Mouse (Mus musculus): ENCODE results near the gene Ap1ar.
A peak's percentile ranks its signal among the peaks of the same experiment; 100 is the strongest.

The Ap1ar gene

GRCm38 (mm10) chr3:127837154-127837865, at the start of gene Ap1ar:
Gene Ap1ar (minus strand): TSS chr3:127837523.
- peak; percentile 90 for DNase-seq (ENCODE audit: low spot score)

- no peak for DNase-seq (ENCODE audit: low spot score)
These were observed 44.4 kb upstream of the Ap1ar start for GRCm38 (mm10) chr3:127881684-127882083.

GRCm38 (mm10) chr3:127879968-127880367, 42.6 kb upstream of the Ap1ar start:
- no peak for DNase-seq (ENCODE audit: low spot score)

- DNase-seq (ENCODE audit: low spot score) = no peak
These were observed 38.2 kb upstream of the Ap1ar start for GRCm38 (mm10) chr3:127875509-127875908.

- no peak for DNase-seq (ENCODE audit: low spot score)
These were observed 37.7 kb upstream of the Ap1ar start for GRCm38 (mm10) chr3:127875059-127875458.

GRCm38 (mm10) chr3:127874254-127874883, 37.0 kb upstream of the Ap1ar start:
- no peak for DNase-seq (ENCODE audit: low spot score)

GRCm38 (mm10) chr3:127871575-127871974, 34.3 kb upstream of the Ap1ar start:
- DNase-seq (ENCODE audit: low spot score) = no peak

GRCm38 (mm10) chr3:127868880-127869279, 31.6 kb upstream of the Ap1ar start:
- no peak for DNase-seq (ENCODE audit: low spot score)

- DNase-seq (ENCODE audit: low spot score) = no peak
These were observed 30.9 kb upstream of the Ap1ar start for GRCm38 (mm10) chr3:127868046-127868758.

- no peak for DNase-seq (ENCODE audit: low spot score)
These were observed 26.9 kb upstream of the Ap1ar start for GRCm38 (mm10) chr3:127864242-127864641.

GRCm38 (mm10) chr3:127863571-127863970, 26.2 kb upstream of the Ap1ar start:
- no peak for DNase-seq (ENCODE audit: low spot score)

GRCm38 (mm10) chr3:127862479-127862878, 25.2 kb upstream of the Ap1ar start:
- no peak for DNase-seq (ENCODE audit: low spot score)

GRCm38 (mm10) chr3:127861340-127861739, 24.0 kb upstream of the Ap1ar start:
- no peak for DNase-seq (ENCODE audit: low spot score)

- peak; percentile 14 for DNase-seq (ENCODE audit: low spot score)
These were observed 16.3 kb upstream of the Ap1ar start for GRCm38 (mm10) chr3:127853431-127854206.

GRCm38 (mm10) chr3:127852722-127853121, 15.4 kb upstream of the Ap1ar start:
- no peak for DNase-seq (ENCODE audit: low spot score)

GRCm38 (mm10) chr3:127850776-127851646, 13.7 kb upstream of the Ap1ar start:
- no peak for DNase-seq (ENCODE audit: low spot score)

- no peak for DNase-seq (ENCODE audit: low spot score)
These were observed 12.6 kb upstream of the Ap1ar start for GRCm38 (mm10) chr3:127849922-127850321.

- no peak for DNase-seq (ENCODE audit: low spot score)
These were observed 10.9 kb upstream of the Ap1ar start for GRCm38 (mm10) chr3:127848088-127848808.

- DNase-seq (ENCODE audit: low spot score) = no peak
These were observed 6.6 kb upstream of the Ap1ar start for GRCm38 (mm10) chr3:127843941-127844327.

GRCm38 (mm10) chr3:127843324-127843940, 6.1 kb upstream of the Ap1ar start:
- no peak for DNase-seq (ENCODE audit: low spot score)
